Mouse (Mus musculus) left cerebral cortex, postnatal 25 days (tissue): ENCODE measurements around the gene Cacna1h. TPM values are rescaled to one million over a fixed set of nuclear protein-coding genes. Genes with fewer than 3 reads are reported as not detected.
A peak's percentile ranks its signal among the peaks of the same experiment; 100 is the strongest.

ENCODE experiments used
- DNase-seq, 2 experiments: peaks; one replicate each; pipeline ENCODE4 v3.0.0; 2022; ENCODE audit warnings: low spot score in 2 of 2, mixed read lengths in 1 of 2
- intact Hi-C: fragments of 180-260 bp; cut with DNase I; formaldehyde crosslinking; loops from one replicate; pipeline ENCODE4 v1.15.1; 2025
- total RNA-seq, 2 experiments: library from RNA; stranded (reverse); gene quantifications; 2 replicates each; pipeline ENCODE4 v1.2.3; 2021

Cacna1h gene
- total RNA-seq, 2 experiments from 2014 or later: 39.0 to 39.5 TPM

GRCm38 (mm10) chr17:25411251-25411650 is 22.3 kb downstream of the Cacna1h start:
- intact Hi-C loops: loop anchor here (2.0 kb wide), 1 partner anchor 20 kb away; no protein-coding TSS in a partner anchor
- DNase-seq: peak; percentile 55 to 85

GRCm38 (mm10) chr17:25410786-25411185 is 22.8 kb downstream of the Cacna1h start:
- intact Hi-C loops: loop anchor here (2.0 kb wide), 1 partner anchor 20 kb away; no protein-coding TSS in a partner anchor

DNA sequence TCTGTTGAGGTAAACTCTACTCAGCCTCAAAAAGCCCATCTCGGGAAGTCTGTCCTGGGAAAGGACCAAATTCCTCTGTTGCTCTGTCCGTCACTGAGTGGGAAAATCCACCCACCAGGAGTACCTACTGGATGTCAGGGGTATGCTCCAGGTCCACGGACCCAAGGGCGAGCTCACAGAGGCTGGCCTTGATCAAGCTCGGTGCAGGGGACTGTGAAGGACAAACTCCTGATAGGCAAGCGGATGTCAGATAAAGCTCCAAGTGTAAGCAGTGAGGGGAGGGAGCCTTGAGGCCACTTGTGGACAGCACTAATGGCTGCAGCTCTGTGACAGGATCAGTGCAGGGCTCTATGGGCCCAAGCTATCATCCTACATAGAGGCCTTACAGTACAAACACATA is 23.4 kb downstream of the Cacna1h start:
- intact Hi-C loops: loop anchor here (2.0 kb wide), 1 partner anchor 21 kb away; no protein-coding TSS in a partner anchor
- no peak for DNase-seq

More at GRCm38 (mm10) chr17:25410786-25411185, 22.8 kb downstream of the Cacna1h start:
- DNase-seq: no peak

DNA sequence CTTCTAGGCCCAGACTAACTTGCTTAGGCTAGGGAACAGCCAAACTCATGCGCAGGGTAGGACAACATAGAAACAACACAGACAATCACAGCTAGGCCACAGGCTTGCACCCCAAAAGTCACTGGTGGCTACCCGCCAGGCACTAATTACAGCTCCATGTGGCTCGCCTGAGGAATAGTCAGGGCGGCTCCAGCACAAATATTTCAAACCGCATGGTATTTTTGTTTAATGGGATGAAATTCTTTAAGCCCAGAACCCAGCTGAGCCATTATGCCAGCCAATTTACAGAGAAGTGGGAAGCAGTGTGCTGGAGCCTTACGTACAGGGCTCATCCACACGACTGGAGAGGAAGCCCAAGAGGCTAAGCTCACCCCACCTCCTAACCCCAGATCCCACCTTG is 24.0 kb downstream of the Cacna1h start:
- intact Hi-C loops: loop anchor here (2.0 kb wide), 1 partner anchor 21 kb away; no protein-coding TSS in a partner anchor
- DNase-seq: no peak

DNA sequence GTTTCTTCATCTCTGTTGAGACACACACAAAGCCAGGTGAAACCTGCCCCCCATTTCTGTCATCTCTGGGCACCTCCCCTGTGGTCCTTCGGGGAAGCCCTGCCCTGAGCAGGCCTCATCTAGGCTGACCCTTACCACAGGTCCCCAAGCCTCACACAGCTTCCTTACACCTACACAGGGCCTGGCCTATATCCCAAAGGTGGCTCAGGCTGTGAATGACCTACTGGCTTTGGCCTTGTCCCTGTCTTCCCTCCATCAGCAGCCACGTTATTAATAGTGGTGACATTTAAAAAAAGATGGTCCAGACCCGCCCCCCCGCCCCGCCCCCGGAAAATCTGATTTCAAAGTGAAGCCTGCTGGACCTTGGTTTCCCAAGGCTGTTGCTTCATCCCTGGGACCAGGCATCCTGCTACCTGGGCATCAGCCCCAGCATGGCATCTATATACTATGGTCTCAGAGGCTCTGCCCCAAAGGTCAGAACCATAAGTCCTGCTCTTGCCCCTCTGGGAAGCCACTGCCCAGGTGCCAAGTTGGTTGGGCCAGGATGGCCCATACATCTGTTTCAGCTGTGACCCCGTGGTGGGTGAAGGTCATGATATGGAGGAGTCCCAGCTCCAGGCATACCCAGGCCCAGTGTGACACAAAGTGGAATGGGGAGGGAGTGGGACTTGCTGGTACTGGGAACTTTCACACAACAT is 25.1 kb downstream of the Cacna1h start:
- no peak for DNase-seq
- intact Hi-C loops: no loop called here

- DNase-seq: peak in 1 of 2 experiments; percentile 44
- intact Hi-C loops: no loop called here
These were observed 26.2 kb downstream of the Cacna1h start for GRCm38 (mm10) chr17:25407352-25407751.

DNA sequence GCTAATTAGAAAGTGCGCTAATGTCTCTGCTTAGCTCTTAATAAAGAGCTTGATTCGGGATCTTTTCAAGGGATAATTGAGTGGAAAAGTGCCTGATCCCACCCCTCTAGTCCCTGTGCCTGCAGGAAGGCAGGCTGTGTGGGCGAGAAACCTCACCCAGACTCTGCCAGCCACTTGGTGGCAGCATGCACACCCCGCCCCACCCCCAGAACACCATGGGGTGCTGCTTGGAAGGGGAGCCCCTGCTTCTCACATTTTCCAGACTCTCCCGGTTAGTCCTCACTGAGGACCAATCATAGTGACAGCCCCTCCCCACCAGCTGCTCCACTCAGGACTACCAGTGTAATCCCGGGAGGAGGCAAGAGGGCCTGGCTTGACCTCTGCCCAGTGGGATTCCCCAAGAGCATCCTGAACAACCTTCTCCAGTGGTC is 27.6 kb downstream of the Cacna1h start:
- peak; percentile 43 to 62 for DNase-seq
- intact Hi-C loops: no loop called here

DNA sequence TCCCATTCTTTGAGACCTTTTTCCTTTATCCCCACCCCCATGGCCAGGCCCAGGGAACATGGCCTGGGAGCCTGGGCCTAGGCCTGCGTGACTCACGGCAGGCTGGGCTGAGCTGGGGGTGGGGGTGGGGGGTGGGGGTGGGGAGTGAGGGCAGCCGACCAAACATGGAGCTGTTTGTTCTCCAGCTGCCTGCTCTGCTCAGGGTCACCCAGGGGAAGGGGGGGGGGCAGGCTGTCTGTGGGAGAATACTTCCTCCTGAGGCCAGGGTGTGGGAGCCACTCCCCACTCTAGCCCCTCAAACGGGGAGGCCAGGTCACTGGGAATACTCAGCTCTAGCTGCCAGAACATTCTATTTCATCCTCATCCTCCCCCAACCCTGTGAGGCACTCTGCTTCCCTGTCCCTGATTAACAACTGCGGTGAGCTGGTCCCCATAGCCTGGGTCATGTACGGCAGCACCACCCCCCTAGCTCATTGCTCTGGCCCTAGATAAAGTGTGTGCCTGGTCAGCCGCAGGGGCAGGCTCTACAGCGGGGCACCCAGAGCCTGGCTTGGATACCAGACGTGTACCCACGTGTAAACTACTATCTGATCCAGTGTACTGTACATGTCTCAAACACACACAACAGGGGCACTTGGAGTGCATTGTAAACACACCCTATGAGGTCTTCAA is 28.2 kb downstream of the Cacna1h start:
- intact Hi-C loops: no loop called here
- DNase-seq: no peak

DNA sequence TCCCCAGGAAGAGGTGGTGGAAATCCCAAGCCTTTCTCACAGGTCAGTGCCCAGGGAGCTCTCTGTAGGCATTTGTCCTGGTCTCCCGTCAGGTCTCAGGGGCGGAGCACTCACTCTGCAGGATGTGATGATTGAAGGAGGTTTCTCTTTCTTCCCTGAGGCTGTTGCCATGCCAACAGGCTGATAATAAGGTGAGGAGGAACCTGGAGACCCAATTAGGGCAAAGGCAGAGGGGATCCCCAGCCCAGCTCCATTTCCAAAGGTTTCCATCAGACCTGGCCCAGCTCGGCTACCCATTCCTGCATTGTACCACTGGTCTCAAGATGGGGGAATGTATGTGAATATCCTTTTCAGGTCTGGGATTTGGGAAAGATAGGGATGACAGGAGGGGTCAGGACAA is 29.4 kb downstream of the Cacna1h start:
- intact Hi-C loops: no loop called here
- DNase-seq: no peak

GRCm38 (mm10) chr17:25402224-25402623 is 31.4 kb downstream of the Cacna1h start:
- no peak for DNase-seq

GRCm38 (mm10) chr17:25401491-25401890 is 32.1 kb downstream of the Cacna1h start:
- intact Hi-C loops: no loop called here
- DNase-seq: no peak

More at GRCm38 (mm10) chr17:25402224-25402623, 31.4 kb downstream of the Cacna1h start:
- intact Hi-C loops: no loop called here

GRCm38 (mm10) chr17:25400443-25400842 is 33.1 kb downstream of the Cacna1h start:
- intact Hi-C loops: no loop called here
- no peak for DNase-seq

DNA sequence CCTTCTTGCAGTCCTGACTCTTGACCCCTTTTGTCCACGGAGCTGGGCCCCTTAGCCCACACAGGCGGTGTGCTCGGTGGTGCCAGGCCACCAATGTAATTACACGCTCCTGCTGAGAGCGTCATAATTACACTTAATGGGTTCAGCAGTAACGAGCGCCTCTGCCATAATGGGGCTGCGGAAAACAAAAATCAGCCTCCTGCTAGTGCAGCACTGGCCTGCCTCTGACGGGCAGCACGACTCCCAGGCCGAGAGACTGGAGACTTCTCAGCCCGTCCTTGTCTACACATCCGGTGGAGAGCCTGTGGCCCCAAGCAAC is 35.1 kb downstream of the Cacna1h start:
- DNase-seq: no peak
- intact Hi-C loops: loop anchor here (1.0 to 5.0 kb wide), 2 partner anchors 72 to 299 kb away; no protein-coding TSS in a partner anchor

- intact Hi-C loops: loop anchor here (1.0 to 5.0 kb wide), 2 partner anchors 72 to 299 kb away; no protein-coding TSS in a partner anchor
- DNase-seq: peak; percentile 74 to 80
These were observed 35.6 kb downstream of the Cacna1h start for GRCm38 (mm10) chr17:25397804-25398519.

GRCm38 (mm10) chr17:25394526-25394925 is 39.1 kb downstream of the Cacna1h start:
- intact Hi-C loops: no loop called here
- DNase-seq: no peak

- intact Hi-C loops: no loop called here
- DNase-seq: peak in 1 of 2 experiments; percentile 10
These were observed 59.6 kb downstream of the Cacna1h start for GRCm38 (mm10) chr17:25374011-25374410.

DNA sequence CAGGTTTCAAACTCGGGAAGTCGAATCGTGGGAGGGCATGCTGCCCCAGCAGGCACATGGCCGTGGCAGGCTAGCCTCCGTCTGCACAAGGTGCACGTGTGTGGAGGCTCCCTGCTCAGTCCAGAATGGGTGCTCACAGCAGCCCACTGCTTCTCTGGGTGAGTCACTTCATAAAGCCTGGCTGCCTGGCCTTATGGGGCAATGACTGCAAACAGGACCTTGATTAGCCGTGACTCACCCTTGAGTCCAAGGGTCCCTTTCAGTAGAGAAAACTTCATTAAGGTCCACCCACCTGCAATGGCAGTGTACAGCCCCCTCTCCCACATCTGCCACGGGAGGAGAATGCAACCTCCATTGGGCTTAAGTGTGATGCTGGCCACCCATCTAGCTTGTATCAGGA is 61.1 kb downstream of the Cacna1h start:
- intact Hi-C loops: no loop called here
- DNase-seq: no peak

- intact Hi-C loops: no loop called here
- no peak for DNase-seq
These were observed 64.6 kb downstream of the Cacna1h start, which contains the start of gene Tpsg1 for GRCm38 (mm10) chr17:25368973-25369372. Gene Tpsg1, plus strand, starts transcription at chr17:25369273.

- intact Hi-C loops: no loop called here
- DNase-seq: no peak
These were observed 67.6 kb downstream of the Cacna1h start, which contains the start of gene Tpsb2 for GRCm38 (mm10) chr17:25366005-25366404. Gene Tpsb2, plus strand, starts transcription at chr17:25366305.

GRCm38 (mm10) chr17:25363726-25364125 is 69.9 kb downstream of the Cacna1h start:
- peak in 1 of 2 experiments; percentile 51 for DNase-seq
- intact Hi-C loops: loop anchor here (1.0 to 2.0 kb wide), 2 partner anchors 29 to 75 kb away; no protein-coding TSS in a partner anchor
